Mouse (Mus musculus): ENCODE results near the gene Olfr464. TPM values are rescaled to one million over a fixed set of nuclear protein-coding genes. Genes with fewer than 3 reads are reported as not detected.
"Not testable (repeated sequence)": the region's sequence is repeated elsewhere in the genome, so short reads cannot be mapped to it uniquely, and the experiment has no call there.

The Olfr464 gene
- polyA plus RNA-seq, 1 experiment from 2014 or later: not detected

DNA sequence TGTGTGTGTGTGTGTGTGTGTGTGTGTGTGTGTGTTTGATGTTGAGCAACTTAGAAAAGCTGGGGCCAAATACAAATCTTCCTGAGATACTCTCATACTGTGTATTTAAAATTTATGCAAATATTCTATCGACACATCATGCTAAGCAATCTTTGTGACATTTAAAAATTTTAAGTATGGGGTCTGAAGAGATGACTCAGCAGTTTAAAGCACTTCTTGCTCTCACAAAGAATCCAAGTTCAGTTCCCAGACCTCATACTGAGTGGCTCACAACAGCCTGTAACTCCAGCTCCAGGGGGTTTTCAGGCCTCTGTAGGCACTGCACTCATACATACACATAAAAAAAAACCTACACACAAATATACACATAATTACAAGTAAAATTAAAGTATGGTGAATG, 4.8 kb downstream of the Olfr464 start:
- 89% methylated on average over 1 of the region's 1 CpGs for WGBS
- Histone ChIP-seq H3K9me3 (replicated peaks) (no peaks in the 10 kb centered on the region), H3K4me1 (no peaks in the 10 kb centered on the region), H3K36me3 (no peaks in the 10 kb centered on the region), H3K9ac (no peak overlapping the region), H3K4me2 (no peak overlapping the region), H3K4me3 (replicated peaks) (no peak overlapping the region), H3K27me3 (peaks cover 4% of the 10 kb centered on the region; the same call in 1 of the 2 replicates), H3K27ac (no peak overlapping the region)
- ATAC-seq (replicated peaks; ENCODE audit: low FRiP score): no peak

DNA sequence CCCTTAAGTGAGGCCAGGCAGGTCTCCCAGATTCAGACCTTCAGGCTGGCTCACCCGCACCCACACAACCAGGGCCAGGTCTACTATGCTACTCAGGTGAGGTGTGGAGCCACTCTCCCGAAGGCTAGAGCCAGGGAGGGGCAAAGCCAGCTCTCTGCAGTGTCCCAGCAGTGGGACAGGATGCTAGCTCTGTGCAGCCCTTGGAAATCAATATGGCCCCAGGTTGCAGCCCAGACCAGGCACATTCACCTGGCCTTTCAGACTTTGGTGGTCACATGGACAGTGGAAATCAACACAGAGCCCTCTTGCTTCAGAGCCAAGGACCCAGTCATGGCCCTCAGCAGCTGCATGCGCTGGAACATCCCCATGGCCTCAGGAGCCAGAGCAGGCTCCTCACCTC, 16.4 kb downstream of the Olfr464 start:
- Histone ChIP-seq H3K36me3 (no peaks in the 10 kb centered on the region), H3K27me3 (no peaks in the 10 kb centered on the region), H3K4me3 (replicated peaks) (no peak overlapping the region), H3K9me3 (replicated peaks) (no peaks in the 10 kb centered on the region), H3K9ac (no peak overlapping the region), H3K4me1 (no peaks in the 10 kb centered on the region), H3K4me2 (no peak overlapping the region), H3K27ac (no peak overlapping the region)
- 83% methylated on average over 3 of the region's 3 CpGs for WGBS
- ATAC-seq (replicated peaks; ENCODE audit: low FRiP score): no peak

- Histone ChIP-seq H3K36me3 (no peaks in the 10 kb centered on the region), H3K27ac (no peak within 1 kb of the TSS)
- no peak for ATAC-seq (replicated peaks; ENCODE audit: low FRiP score)
Measured at GRCm38 (mm10) chr11:87897287-87897686, 23.5 kb downstream of the Olfr464 start, which contains the start of gene Olfr463. Gene Olfr463 (minus strand): TSS chr11:87897387.

DNA sequence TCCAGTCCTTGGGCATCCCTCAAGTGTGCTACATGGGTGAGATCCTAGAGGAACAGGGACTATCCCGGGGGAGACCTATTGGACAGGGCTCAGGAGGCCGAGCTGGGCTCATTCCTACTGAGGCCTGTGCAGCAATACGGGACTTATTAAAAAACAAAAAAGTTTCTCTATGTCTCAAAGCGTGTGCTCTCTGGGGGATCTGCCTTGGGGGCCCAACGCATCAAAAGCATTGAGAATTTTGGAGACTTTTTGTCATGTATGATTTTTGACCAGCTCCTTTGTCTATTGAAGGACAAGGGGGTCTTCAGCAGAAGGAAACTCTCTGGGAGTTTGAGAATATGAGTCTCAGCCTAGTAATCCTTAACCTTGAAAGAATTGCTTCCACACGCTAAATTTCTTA, 28.6 kb downstream of the Olfr464 start, which contains the start of gene Olfr462:
Gene Olfr462, minus strand, starts transcription at position 101 of the 400 bp plus-strand sequence.
- Histone ChIP-seq H3K36me3 (no peaks in the 10 kb centered on the region), H3K9ac (no peak within 1 kb of the TSS), H3K27me3 (no peaks in the 10 kb centered on the region), H3K9me3 (replicated peaks) (no peaks in the 10 kb centered on the region), H3K27ac (no peak within 1 kb of the TSS), H3K4me1 (no peaks in the 10 kb centered on the region), H3K4me2 (no peak within 1 kb of the TSS), H3K4me3 (replicated peaks) (no peak within 1 kb of the TSS)
- 86% methylated on average over 6 of the region's 6 CpGs for WGBS
- no peak for ATAC-seq (replicated peaks; ENCODE audit: low FRiP score)

More at GRCm38 (mm10) chr11:87897287-87897686, 23.5 kb downstream of the Olfr464 start, which contains the start of gene Olfr463:
- no peak within 1 kb of the TSS for H3K4me3 ChIP-seq (replicated peaks)
- H3K9ac ChIP-seq: no peak within 1 kb of the TSS
- H3K4me1 ChIP-seq: no peaks in the 10 kb centered on the region
- H3K4me2 ChIP-seq: no peak within 1 kb of the TSS
- H3K27me3 ChIP-seq: peaks cover 5% of the 10 kb centered on the region; the same call in 1 of the 2 replicates
- H3K9me3 ChIP-seq (replicated peaks): no peaks in the 10 kb centered on the region

- Histone ChIP-seq H3K27ac (no peak overlapping the region), H3K36me3 (no peaks in the 10 kb centered on the region), H3K27me3 (0 out of 2 replicates have a peak, but pooled peaks cover 7% of the 10 kb centered on the region), H3K4me1 (peaks cover 7% of the 10 kb centered on the region; the same call in 1 of the 2 replicates), H3K9me3 (replicated peaks) (no peaks in the 10 kb centered on the region), H3K9ac (no peak overlapping the region), H3K4me2 (no peak overlapping the region), H3K4me3 (replicated peaks) (no peak overlapping the region)
- no peak for ATAC-seq (replicated peaks; ENCODE audit: low FRiP score)
- 77% methylated on average over 5 of the region's 5 CpGs for WGBS
Measured at GRCm38 (mm10) chr11:87884856-87885255, 35.9 kb downstream of the Olfr464 start.

DNA sequence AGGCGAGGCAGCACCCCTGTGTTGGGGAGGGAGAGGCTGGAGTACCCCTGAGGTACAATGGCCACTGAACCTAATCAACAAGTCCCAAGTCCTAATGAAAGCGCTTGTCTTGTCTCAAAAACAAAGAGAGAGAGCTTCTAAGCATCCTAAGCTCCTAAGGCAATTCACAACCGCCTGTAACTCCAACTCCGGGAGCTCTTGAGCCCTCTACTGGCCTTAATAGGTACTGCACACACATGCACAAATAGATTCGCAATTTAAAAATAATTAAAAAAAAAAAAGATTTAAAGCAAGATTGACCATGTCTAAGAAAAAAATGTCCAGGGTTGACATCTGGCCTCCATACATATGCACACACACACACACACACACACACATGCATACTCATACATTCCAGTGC, 37.3 kb downstream of the Olfr464 start:
- Histone ChIP-seq H3K36me3 (no peaks in the 10 kb centered on the region), H3K27ac (no peak overlapping the region), H3K4me2 (no peak overlapping the region), H3K27me3 (0 out of 2 replicates have a peak, but pooled peaks cover 7% of the 10 kb centered on the region), H3K4me1 (peaks cover 7% of the 10 kb centered on the region; the same call in 1 of the 2 replicates), H3K9ac (no peak overlapping the region), H3K9me3 (replicated peaks) (no peaks in the 10 kb centered on the region), H3K4me3 (replicated peaks) (no peak overlapping the region)
- WGBS: 44% methylated on average over 5 of the region's 5 CpGs
- no peak for ATAC-seq (replicated peaks; ENCODE audit: low FRiP score)

DNA sequence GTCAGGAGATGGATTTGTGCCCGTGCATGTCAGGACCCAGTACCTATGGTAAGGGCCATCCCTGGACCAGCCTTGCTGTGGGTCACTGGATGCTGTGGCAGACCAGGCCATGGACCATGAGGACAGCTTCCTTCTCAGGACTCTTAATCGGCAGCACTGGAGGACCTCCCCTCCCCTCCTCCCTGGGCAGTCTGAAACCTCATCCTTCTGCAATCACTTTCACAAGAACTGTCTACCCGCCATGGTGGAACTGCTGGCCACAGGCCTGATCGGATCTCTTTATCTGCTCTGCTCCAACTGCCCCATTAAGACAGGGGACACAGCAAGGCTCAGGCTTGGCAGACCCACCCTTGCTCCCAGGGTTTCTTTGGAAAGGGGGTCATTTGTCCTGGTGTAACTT, 39.1 kb downstream of the Olfr464 start:
- no peak for ATAC-seq (replicated peaks; ENCODE audit: low FRiP score)
- Histone ChIP-seq H3K4me1 (peaks cover 7% of the 10 kb centered on the region; the same call in 1 of the 2 replicates), H3K36me3 (no peaks in the 10 kb centered on the region), H3K4me2 (no peak overlapping the region), H3K27me3 (0 out of 2 replicates have a peak, but pooled peaks cover 7% of the 10 kb centered on the region), H3K27ac (no peak overlapping the region), H3K9ac (no peak overlapping the region), H3K9me3 (replicated peaks) (no peaks in the 10 kb centered on the region), H3K4me3 (replicated peaks) (no peak overlapping the region)
- 66% methylated on average over 4 of the region's 4 CpGs for WGBS

DNA sequence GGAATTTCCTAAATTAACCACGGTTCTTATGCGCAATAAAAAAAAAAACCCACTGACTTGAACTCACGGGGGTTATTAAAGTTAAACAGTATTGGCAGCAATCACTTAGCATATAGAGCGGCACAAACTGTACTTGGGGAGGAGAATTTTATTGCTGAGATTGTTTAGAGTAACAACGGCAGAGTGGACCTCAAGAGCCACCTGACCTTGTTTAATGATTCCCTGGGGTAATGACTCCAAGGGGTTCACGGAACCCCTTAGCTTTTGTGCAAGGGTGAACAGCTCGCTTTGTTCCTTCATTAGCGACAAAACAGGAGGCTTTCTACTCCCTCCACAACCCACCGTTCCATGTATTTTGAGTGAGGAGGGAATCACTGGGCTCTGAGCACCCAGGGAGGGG, 40.9 kb downstream of the Olfr464 start:
- H3K27me3 ChIP-seq: 0 out of 2 replicates have a peak, but pooled peaks cover 3% of the 10 kb centered on the region
- no peak overlapping the region for H3K4me3 ChIP-seq (replicated peaks)
- H3K36me3 ChIP-seq: no peaks in the 10 kb centered on the region
- 32% methylated on average over 9 of the region's 9 CpGs for WGBS
- no peak overlapping the region for H3K4me2 ChIP-seq
- H3K9me3 ChIP-seq (replicated peaks): no peaks in the 10 kb centered on the region
- H3K9ac ChIP-seq: no peak overlapping the region
- no peak for ATAC-seq (replicated peaks; ENCODE audit: low FRiP score)
- no peak overlapping the region for H3K27ac ChIP-seq
- peaks cover 7% of the 10 kb centered on the region; the same call in 1 of the 2 replicates for H3K4me1 ChIP-seq

- ATAC-seq (replicated peaks; ENCODE audit: low FRiP score): no peak
- Histone ChIP-seq H3K9me3 (replicated peaks) (no peaks in the 10 kb centered on the region), H3K36me3 (no peaks in the 10 kb centered on the region), H3K9ac (no peak within 1 kb of the TSS), H3K4me2 (no peak within 1 kb of the TSS), H3K27me3 (no peaks in the 10 kb centered on the region), H3K4me1 (peaks cover 12% of the 10 kb centered on the region; the same call in 1 of the 2 replicates), H3K27ac (no peak within 1 kb of the TSS), H3K4me3 (replicated peaks) (no peak within 1 kb of the TSS)
- 84% methylated on average over 6 of the region's 6 CpGs for WGBS
Measured at GRCm38 (mm10) chr11:87875436-87875835, 45.3 kb downstream of the Olfr464 start, which contains the start of gene Epx. Gene Epx (minus strand): TSS chr11:87875536.

GRCm38 (mm10) chr11:87871766-87872165, 49.0 kb downstream of the Olfr464 start:
- H3K4me3 ChIP-seq (replicated peaks): no peak overlapping the region
- H3K27ac ChIP-seq: no peak overlapping the region
- H3K4me2 ChIP-seq: no peak overlapping the region
- no peaks in the 10 kb centered on the region for H3K36me3 ChIP-seq
- H3K9ac ChIP-seq: no peak overlapping the region
- 35% methylated on average over 8 of the region's 8 CpGs for WGBS
- H3K9me3 ChIP-seq (replicated peaks): no peaks in the 10 kb centered on the region
- H3K4me1 ChIP-seq: 0 out of 2 replicates have a peak, but pooled peaks cover 8% of the 10 kb centered on the region
- H3K27me3 ChIP-seq: no peaks in the 10 kb centered on the region
- ATAC-seq (replicated peaks; ENCODE audit: low FRiP score): no peak

DNA sequence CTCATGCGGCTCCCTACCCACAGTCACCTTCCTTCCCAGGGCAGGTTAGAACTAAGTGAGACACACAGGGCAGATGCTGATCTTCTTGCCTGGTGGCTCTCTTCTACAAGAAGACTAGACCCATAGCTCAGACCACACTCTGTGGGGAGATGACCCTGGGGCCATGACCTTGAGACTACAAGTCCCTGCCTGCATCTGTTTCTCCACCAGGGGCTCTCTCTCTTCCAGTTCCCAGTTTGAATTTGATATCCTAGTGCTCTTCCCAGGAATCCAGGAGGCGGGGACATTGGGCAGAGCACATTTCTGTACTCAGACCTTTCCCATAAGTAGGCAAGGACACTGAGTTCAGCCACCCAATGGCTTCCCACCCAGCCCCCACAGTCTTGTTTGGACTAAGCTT, 50.7 kb downstream of the Olfr464 start:
- H3K27ac ChIP-seq: no peak overlapping the region
- H3K9me3 ChIP-seq (replicated peaks): no peaks in the 10 kb centered on the region
- H3K9ac ChIP-seq: no peak overlapping the region
- no peaks in the 10 kb centered on the region for H3K36me3 ChIP-seq
- no peak for ATAC-seq (replicated peaks; ENCODE audit: low FRiP score)
- no peaks in the 10 kb centered on the region for H3K27me3 ChIP-seq
- 0 out of 2 replicates have a peak, but pooled peaks cover 8% of the 10 kb centered on the region for H3K4me1 ChIP-seq
- WGBS: 79% methylated on average over 2 of the region's 2 CpGs
- H3K4me2 ChIP-seq: no peak overlapping the region
- H3K4me3 ChIP-seq (replicated peaks): no peak overlapping the region

DNA sequence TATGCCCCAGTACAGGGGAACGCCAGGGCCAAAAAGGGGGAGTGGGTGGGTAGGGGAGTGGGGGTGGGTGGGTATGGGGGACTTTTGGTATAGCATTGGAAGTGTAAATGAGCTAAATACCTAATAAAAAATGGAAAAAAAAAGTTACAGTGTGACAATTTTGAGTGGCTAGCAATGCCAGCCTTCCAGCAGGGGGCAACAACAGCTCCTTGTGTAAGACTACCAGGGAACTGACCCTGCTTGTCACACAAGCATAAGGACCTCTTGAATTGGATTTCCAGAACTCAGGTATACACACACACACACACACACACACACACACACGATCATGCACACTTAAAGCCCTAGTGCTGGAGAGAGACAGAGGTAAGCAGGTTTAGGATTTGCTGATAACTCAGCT, 53.9 kb downstream of the Olfr464 start:
- H3K4me2 ChIP-seq; H3K9ac ChIP-seq; H3K4me1 ChIP-seq; H3K4me3 ChIP-seq (replicated peaks); H3K27me3 ChIP-seq; ATAC-seq (replicated peaks; ENCODE audit: low FRiP score); H3K9me3 ChIP-seq (replicated peaks); H3K27ac ChIP-seq: not testable (repeated sequence)
- peaks cover 20% of the 10 kb centered on the region for H3K36me3 ChIP-seq
- 96% methylated on average over 1 of the region's 2 CpGs for WGBS

Data from kidney, embryonic 15.5 days (tissue).